Mouse (Mus musculus): ENCODE data around the gene Psmb3.

Gene Psmb3

DNA sequence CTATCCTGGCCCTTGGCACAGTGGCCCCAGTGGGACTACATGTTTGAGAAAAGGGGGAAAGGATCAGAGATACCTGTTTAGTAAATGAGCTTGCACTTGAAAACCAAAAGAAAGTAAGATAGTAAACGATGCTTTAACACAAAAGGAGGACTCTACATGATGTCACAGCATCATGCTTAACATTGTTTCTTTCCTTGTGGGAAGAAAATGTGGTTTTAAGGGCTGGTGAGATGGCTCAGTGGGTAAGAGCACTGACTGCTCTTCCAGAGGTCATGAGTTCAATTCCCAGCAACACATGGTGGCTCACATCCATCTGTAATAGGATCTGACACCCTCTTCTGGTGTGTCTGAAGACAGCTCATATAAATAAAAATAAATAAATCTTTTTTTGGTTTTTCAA lies 54.9 kb downstream of the Psmb3 start:
- no peak for DNase-seq (ENCODE audit: low spot score)

DNA sequence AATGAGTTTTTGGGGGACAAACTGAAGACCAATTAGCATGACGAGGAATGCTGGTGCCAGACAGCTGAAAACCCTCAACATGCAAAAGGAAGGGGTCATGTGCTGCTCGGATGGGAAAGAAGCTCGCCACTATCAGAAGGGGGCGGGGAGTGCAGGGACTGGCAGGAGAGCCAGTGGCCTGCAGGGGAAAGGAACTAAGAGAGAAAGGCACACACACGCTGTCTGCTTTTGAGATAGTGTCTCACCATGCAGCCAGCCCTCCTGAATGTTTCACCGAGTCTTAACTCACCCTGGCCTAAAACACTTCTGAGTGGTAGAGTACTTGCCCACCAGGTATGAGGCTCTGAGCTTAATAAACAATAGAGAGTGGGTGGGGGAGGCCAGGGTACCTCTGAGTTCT lies 55.7 kb downstream of the Psmb3 start:
- DNase-seq (ENCODE audit: low spot score), result no peak

DNA sequence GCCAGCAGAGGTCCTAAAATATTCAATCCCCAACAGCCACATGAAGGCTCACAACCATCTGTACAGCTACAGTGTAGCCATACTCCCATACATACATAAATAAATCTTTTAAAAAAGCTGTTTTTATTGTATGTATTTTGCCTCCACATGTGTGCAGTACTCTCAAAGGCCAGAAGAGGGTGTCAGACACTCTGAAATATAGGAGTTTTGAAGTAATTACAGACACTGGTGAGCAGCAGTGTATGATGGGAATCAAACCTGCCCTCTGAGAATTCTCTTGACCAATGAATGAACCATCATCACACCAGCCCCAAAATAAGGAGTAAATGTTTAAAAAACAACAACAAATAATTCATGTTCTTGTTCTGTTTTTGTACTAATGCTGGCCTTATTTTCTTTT lies 58.4 kb downstream of the Psmb3 start:
- DNase-seq (ENCODE audit: low spot score), result no peak
